Mouse (Mus musculus) neutrophil, adult 5-6 weeks (primary cell): ENCODE data around the gene Adamts6. TPM values are rescaled to one million over a fixed set of nuclear protein-coding genes. Genes with fewer than 3 reads are reported as not detected.

Experiments used
- ATAC-seq: fragments of 151-379, 151-347 bp; 2 replicates; pipeline ENCODE4 v1.8.0; 2017; ENCODE audit warnings: mild to moderate bottlenecking, moderate TSS enrichment; ENCODE audit not compliant: insufficient number of reproducible peaks, poor library complexity, low FRiP score, severe bottlenecking; ENCODE audit errors: extremely low read depth
- total RNA-seq: library from RNA; stranded (forward); fragments of 200-1000 nt; gene quantifications from 2 replicates; pipeline ENCODE4 v1.2.3, GENCODE M21; 2017

Gene Adamts6
- total RNA-seq, 1 experiment from 2014 or later = 36.1 TPM

DNA sequence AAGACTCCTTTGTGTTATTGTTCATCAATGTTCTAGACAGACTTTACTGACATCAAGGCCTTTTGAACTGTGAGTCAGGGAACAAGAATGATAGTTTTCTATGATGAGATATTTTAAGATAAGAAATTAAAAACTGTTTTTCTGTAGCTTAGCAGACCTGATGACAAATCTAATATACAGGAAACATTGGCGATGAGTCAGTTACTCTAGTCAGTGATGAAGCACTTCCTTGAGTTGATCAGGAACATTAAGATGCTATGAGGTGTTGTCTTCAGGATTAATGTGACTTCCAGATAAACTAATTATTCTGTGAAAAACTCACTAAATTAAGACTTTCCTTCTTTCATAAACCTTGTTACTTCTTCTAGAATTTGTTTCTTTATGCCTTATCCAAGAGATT is 160.7 kb downstream of the Adamts6 start:
- ATAC-seq = no peak

DNA sequence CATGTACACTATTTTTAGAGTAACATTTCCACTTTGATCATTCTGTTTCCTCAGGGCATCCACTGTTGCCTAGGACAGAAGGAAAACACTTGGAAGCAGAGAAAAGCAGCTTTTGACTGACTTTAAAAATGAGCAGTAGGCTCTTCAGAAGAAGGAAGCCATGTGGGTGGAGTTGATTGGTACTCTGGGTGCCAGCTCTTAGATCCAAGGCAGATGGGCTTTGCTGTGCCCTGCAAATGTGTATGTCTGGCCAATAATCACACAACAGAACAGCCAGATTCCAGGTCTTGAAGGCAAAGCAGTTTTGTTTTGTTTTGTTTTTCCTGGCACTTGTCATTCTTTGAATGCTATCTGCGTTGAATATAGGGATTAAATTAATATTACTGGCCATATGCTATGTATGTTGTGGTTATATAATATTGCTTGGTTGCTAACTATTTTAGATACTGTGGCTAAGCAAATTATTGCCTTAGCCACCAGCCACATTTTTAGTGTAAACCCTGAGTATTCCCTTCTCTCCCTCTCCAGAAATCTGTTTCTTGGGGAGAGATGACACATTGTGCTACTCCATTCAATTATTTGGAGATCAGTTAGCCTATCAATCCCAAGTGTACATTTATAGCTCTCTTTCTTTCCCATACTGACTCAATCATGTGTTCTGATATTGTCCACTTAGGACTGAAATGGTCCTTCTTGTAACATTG is 165.8 kb downstream of the Adamts6 start:
- no peak for ATAC-seq

GRCm38 (mm10) chr13:104460287-104460686 is 172.7 kb downstream of the Adamts6 start:
- no peak for ATAC-seq

DNA sequence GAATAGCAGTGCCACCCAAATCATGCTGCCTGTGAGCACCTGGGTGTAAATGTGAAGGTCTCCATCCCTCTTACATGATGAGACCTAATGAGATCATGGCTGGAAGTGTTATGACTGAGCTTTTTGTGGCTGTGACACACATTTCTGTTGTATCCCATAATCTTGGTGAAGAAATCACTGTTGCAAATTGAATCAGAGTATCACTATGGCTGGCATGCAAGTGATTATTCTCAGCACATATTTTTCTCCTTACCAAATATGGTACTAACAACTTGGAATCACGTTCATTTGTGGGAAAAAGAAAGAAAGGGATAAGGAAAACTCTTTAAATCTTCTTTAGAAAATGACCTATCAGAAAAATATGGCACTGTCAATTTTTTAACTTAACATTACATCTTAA is 180.4 kb downstream of the Adamts6 start:
- no peak for ATAC-seq

GRCm38 (mm10) chr13:104476285-104476956 is 188.8 kb downstream of the Adamts6 start:
- no peak for ATAC-seq

DNA sequence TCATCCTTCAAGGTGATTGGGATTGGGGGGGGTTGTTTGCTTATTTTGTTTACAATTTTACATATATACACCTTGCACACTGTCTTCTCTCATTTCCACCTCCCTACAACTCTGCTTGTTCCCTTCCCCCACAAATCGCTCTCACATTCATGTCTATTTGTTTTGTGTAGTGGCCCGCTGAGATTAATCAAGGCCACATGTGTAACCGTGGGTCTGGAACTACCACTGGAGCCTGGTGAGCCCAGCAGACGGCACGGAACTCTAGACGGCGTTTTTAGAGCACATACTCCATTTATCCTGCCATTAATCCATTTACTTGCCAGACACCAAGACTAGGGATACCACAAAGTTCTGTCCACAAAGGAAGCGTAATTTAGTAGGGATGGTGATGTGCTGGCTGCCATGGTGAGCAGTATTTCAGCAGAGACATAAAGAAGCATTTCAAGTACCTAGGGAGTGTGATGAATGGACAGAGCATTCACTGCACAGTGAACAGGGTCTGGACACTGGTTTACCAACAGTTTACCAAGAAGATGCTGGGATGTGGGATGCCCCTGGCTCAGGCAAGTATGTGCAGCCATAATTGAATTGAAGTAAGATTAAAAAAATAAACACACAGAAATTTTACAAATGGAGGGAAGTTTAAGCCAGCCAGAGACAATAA is 194.9 kb downstream of the Adamts6 start:
- ATAC-seq = no peak

DNA sequence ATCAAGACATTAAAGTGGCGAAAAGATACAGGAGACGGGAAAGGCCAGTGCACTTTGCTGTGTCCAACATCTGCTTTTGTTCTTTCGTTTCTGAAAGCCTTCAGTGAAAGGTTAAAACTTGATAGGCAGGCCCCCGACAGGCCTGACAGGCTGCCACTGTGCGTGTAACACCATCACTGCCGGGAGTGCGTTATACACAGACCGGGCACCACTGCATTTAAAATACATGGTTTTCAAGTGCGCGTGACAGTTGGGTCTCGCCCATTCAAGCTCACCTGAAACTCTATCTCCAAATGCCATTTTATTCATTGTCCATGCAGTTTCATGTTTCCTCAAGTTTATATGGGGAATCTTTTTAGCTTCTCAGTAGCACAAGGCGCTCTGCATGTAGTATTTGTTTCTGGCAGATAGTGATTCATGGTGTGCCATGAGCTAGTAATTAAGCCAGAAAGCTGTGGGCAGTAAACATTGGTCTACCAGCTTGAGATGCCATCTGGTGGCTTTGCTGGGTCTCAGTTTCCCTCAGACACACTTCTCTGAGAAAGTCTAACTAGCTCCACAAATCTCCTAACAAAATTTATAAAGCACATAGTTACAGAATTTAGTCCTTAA is 195.6 kb downstream of the Adamts6 start:
- ATAC-seq = no peak

- no peak for ATAC-seq
These were observed 203.6 kb downstream of the Adamts6 start for GRCm38 (mm10) chr13:104491046-104491811.

- ATAC-seq = no peak
These were observed 205.9 kb downstream of the Adamts6 start for GRCm38 (mm10) chr13:104493466-104493993.

GRCm38 (mm10) chr13:104494200-104494873 is 206.7 kb downstream of the Adamts6 start:
- ATAC-seq = no peak

GRCm38 (mm10) chr13:104497592-104497991 is 210.0 kb downstream of the Adamts6 start:
- no peak for ATAC-seq

GRCm38 (mm10) chr13:104498669-104499068 is 211.0 kb downstream of the Adamts6 start:
- ATAC-seq = no peak

- no peak for ATAC-seq
These were observed 211.7 kb downstream of the Adamts6 start for GRCm38 (mm10) chr13:104499116-104500040.

DNA sequence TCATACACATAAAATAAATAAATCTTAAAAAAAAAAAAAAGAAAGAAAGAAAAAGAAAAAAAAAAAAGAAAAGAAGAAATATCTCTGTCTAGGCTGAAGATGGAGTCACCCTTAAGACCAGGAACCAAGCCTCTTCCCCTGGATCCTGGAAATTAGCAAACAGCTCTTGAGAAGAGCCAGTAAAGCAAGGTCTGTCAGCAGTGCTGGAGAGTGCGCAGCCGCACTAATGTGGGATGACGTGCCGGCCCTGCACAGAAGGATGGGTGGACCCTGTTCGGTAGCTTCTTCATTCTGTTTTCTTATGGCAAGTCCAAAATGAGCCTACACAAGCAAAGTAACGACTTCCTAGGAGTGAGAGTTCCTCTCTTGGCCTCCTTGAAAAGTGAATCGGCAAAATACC is 214.8 kb downstream of the Adamts6 start:
- ATAC-seq = no peak

GRCm38 (mm10) chr13:104504043-104504442 is 216.4 kb downstream of the Adamts6 start:
- ATAC-seq = no peak

- no peak for ATAC-seq
These were observed 218.7 kb downstream of the Adamts6 start for GRCm38 (mm10) chr13:104506165-104506875.

DNA sequence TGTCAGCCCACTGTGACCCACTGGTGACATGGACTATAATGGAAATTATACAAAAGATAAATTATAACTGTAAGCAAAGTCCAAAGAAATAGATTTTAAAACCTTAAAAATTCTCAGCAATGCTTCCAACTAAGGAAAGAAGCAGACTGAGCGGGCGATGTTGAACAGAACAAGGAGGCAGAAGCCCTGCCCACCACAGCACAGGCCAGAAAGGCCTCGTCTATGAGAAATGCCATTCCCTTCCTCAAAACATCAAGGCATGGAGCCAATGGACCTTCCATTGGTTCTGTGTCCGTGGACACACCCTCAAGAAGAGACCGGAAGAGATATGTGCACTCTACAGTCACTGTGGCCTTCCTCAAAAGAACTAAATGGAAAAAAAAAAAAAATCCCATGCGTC is 220.0 kb downstream of the Adamts6 start:
- no peak for ATAC-seq
